Mouse (Mus musculus) kidney, embryonic 14.5 days (tissue): Measurements from ENCODE around the gene Kcnab1. TPM values are rescaled to one million over a fixed set of nuclear protein-coding genes. Genes with fewer than 3 reads are reported as not detected.

Experiments
- ATAC-seq: fragments of 200-750 bp; cut with Nextera tagmentation; 2 replicates; pipeline ENCODE4 v1.8.0; 2017; ENCODE audit warnings: moderate number of reproducible peaks, mild to moderate bottlenecking, moderate TSS enrichment, moderate library complexity; ENCODE audit not compliant: low FRiP score, low TSS enrichment
- H3K27ac ChIP-seq: fragments of 300-500 bp; sonication (generic); 2 replicates; pipeline ENCODE4 v1.5.1; 2014; ENCODE audit warnings: low read depth, mild to moderate bottlenecking, low read length, moderate library complexity, mixed read lengths
- H3K27me3 ChIP-seq: fragments of 300-500 bp; sonication (generic); 2 replicates; pipeline ENCODE4 v1.6.1; 2014; ENCODE audit warnings: mild to moderate bottlenecking, low read length; ENCODE audit not compliant: control insufficient read depth, insufficient read depth
- H3K36me3 ChIP-seq: fragments of 300-500 bp; sonication (generic); 2 replicates; pipeline ENCODE4 v1.6.1; 2014; ENCODE audit warnings: low read length, mixed read lengths; ENCODE audit not compliant: control insufficient read depth, insufficient read depth
- H3K4me1 ChIP-seq: fragments of 300-500 bp; sonication (generic); 2 replicates; pipeline ENCODE4 v1.6.1; 2014; ENCODE audit warnings: low read length, mixed read lengths; ENCODE audit not compliant: control insufficient read depth, insufficient read depth
- H3K4me2 ChIP-seq: fragments of 300-500 bp; sonication (generic); replicated peaks from 2 replicates; pipeline ENCODE4 v1.6.1; 2014; ENCODE audit warnings: low read depth, mild to moderate bottlenecking, low read length
- H3K4me3 ChIP-seq: fragments of 300-500 bp; sonication (generic); 2 replicates; pipeline ENCODE4 v1.5.1; 2014; ENCODE audit warnings: mild to moderate bottlenecking, low read length
- H3K9ac ChIP-seq: fragments of 300-500 bp; sonication (generic); 2 replicates; pipeline ENCODE4 v1.6.1; 2014; ENCODE audit warnings: low read depth, mild to moderate bottlenecking, low read length, moderate library complexity
- H3K9me3 ChIP-seq: fragments of 300-500 bp; sonication (generic); 2 replicates; pipeline ENCODE4 v1.6.1; 2016; ENCODE audit warnings: low read length; ENCODE audit not compliant: control insufficient read depth
- WGBS: fragments of 180-500 bp; shearing (Covaris S2); extraction: QIAGEN DNeasy Blood & Tissue Kit; methylation state at CpG from one replicate; pipeline ENCODE4 v1.1.7; 2014; 5-methylcytosine and 5-hydroxymethylcytosine counted together
- polyA plus RNA-seq: library from polyadenylated mRNA; unstranded; fragments of >200 nt; fragmentation: Nextera tagmentation; extraction: Ambion mirVana; gene quantifications from 2 replicates; pipeline ENCODE4 v1.2.1, GENCODE M21; 2014

Kcnab1 gene
- polyA plus RNA-seq, 1 experiment from 2014 or later, result 3.5 TPM

GRCm38 (mm10) chr3:65352278-65353127 lies 243.3 kb downstream of the Kcnab1 start:
- no peak overlapping the region for H3K4me3 ChIP-seq
- no peak overlapping the region for H3K27ac ChIP-seq
- H3K9me3 ChIP-seq, result no peaks in the 10 kb centered on the region
- no peak overlapping the region for H3K4me2 ChIP-seq
- H3K27me3 ChIP-seq, result no peaks in the 10 kb centered on the region
- no peaks in the 10 kb centered on the region for H3K36me3 ChIP-seq
- WGBS, result 50% methylated on average over 4 of the region's 4 CpGs
- ATAC-seq, result peak; percentile 47; the same call in 1 of the 2 replicates
- H3K4me1 ChIP-seq, result no peaks in the 10 kb centered on the region
- H3K9ac ChIP-seq, result no peak overlapping the region

- 66% methylated on average over 10 of the region's 10 CpGs for WGBS
- peak; percentile 28; the same call in 1 of the 2 replicates for ATAC-seq
Observed at GRCm38 (mm10) chr3:65353263-65354037, 244.3 kb downstream of the Kcnab1 start.

GRCm38 (mm10) chr3:65355479-65355878 lies 246.3 kb downstream of the Kcnab1 start:
- Histone ChIP-seq H3K9me3 (no peaks in the 10 kb centered on the region), H3K4me1 (no peaks in the 10 kb centered on the region), H3K4me3 (no peak overlapping the region), H3K36me3 (no peaks in the 10 kb centered on the region), H3K9ac (no peak overlapping the region), H3K27me3 (no peaks in the 10 kb centered on the region), H3K27ac (no peak overlapping the region), H3K4me2 (no peak overlapping the region)
- no peak for ATAC-seq
- WGBS, result 63% methylated on average over 6 of the region's 6 CpGs

More at GRCm38 (mm10) chr3:65353263-65354037, 244.3 kb downstream of the Kcnab1 start:
- Histone ChIP-seq H3K4me3 (no peak overlapping the region), H3K9me3 (no peaks in the 10 kb centered on the region), H3K9ac (no peak overlapping the region), H3K27me3 (no peaks in the 10 kb centered on the region), H3K27ac (no peak overlapping the region), H3K36me3 (no peaks in the 10 kb centered on the region), H3K4me2 (no peak overlapping the region), H3K4me1 (no peaks in the 10 kb centered on the region)

GRCm38 (mm10) chr3:65358275-65358674 lies 249.1 kb downstream of the Kcnab1 start:
- no peaks in the 10 kb centered on the region for H3K27me3 ChIP-seq
- 64% methylated on average over 2 of the region's 2 CpGs for WGBS
- H3K36me3 ChIP-seq, result no peaks in the 10 kb centered on the region
- H3K4me2 ChIP-seq, result no peak overlapping the region
- no peak overlapping the region for H3K9ac ChIP-seq
- no peak overlapping the region for H3K4me3 ChIP-seq
- no peaks in the 10 kb centered on the region for H3K9me3 ChIP-seq
- no peak for ATAC-seq
- no peak overlapping the region for H3K27ac ChIP-seq
- no peaks in the 10 kb centered on the region for H3K4me1 ChIP-seq

- 82% methylated on average over 2 of the region's 2 CpGs for WGBS
- ATAC-seq, result no peak
- Histone ChIP-seq H3K4me2 (no peak overlapping the region), H3K4me1 (no peaks in the 10 kb centered on the region), H3K9me3 (no peaks in the 10 kb centered on the region), H3K27me3 (no peaks in the 10 kb centered on the region), H3K9ac (no peak overlapping the region), H3K4me3 (no peak overlapping the region), H3K27ac (no peak overlapping the region), H3K36me3 (no peaks in the 10 kb centered on the region)
Observed at GRCm38 (mm10) chr3:65358841-65359240, 249.7 kb downstream of the Kcnab1 start.

- 65% methylated on average over 8 of the region's 8 CpGs for WGBS
- no peaks in the 10 kb centered on the region for H3K27me3 ChIP-seq
- ATAC-seq, result no peak
- no peaks in the 10 kb centered on the region for H3K9me3 ChIP-seq
- no peak overlapping the region for H3K9ac ChIP-seq
- no peak overlapping the region for H3K4me2 ChIP-seq
- no peaks in the 10 kb centered on the region for H3K4me1 ChIP-seq
- no peak overlapping the region for H3K27ac ChIP-seq
- no peak overlapping the region for H3K4me3 ChIP-seq
- no peaks in the 10 kb centered on the region for H3K36me3 ChIP-seq
Observed at GRCm38 (mm10) chr3:65360163-65360969, 251.2 kb downstream of the Kcnab1 start.

- Histone ChIP-seq H3K9ac (no peak overlapping the region), H3K4me3 (no peak overlapping the region), H3K27me3 (no peaks in the 10 kb centered on the region), H3K4me1 (no peaks in the 10 kb centered on the region), H3K27ac (no peak overlapping the region), H3K36me3 (peaks cover 6% of the 10 kb centered on the region; the same call in 1 of the 2 replicates), H3K4me2 (no peak overlapping the region), H3K9me3 (no peaks in the 10 kb centered on the region)
- no peak for ATAC-seq
- WGBS, result 89% methylated on average over 1 of the region's 1 CpGs
Observed at GRCm38 (mm10) chr3:65363438-65363837, 254.3 kb downstream of the Kcnab1 start.

GRCm38 (mm10) chr3:65365184-65365583 lies 256.0 kb downstream of the Kcnab1 start:
- Histone ChIP-seq H3K27ac (0 out of 2 replicates have a peak overlapping the region, but pooled peaks have one; percentile 7), H3K9me3 (no peaks in the 10 kb centered on the region), H3K4me1 (no peaks in the 10 kb centered on the region), H3K4me3 (no peak overlapping the region), H3K27me3 (no peaks in the 10 kb centered on the region), H3K9ac (no peak overlapping the region), H3K36me3 (peaks cover 6% of the 10 kb centered on the region; the same call in 1 of the 2 replicates), H3K4me2 (no peak overlapping the region)
- no peak for ATAC-seq
- WGBS, result 56% methylated on average over 6 of the region's 6 CpGs
